Mouse (Mus musculus): Measurements from ENCODE around the gene Gm21764.
"Not testable (repeated sequence)": the region's sequence is repeated elsewhere in the genome, so short reads cannot be mapped to it uniquely, and the experiment has no call there.

DNA sequence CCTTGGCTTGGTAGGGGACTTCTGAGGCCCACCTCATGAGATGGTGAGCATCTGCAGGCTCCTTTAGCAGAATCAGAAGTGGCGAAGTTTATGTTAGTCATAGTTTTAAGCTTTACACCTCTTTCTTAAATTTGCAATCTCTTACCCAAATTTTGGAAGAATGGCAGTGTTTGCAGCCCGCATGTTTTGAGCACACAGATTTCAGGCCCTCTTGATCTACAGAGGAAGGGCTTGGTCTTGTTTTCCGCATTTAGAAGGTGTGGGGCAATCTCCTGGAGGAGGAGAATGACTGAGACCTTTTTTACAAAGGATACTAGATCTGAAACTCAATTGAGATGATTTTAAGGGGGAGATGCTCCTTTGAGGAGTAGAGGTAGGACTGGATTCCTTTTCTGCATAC, at the start of gene Gm21764:
- TF ChIP-seq CTCF, EP300 (IDR thresholded peaks at IDR 0.05): not testable (repeated sequence)
